Comparison of ENCODE assay signal across 17 mouse cellular contexts in genomic region chr10:25531335-25531734, GRCm38 (mm10). TPM values are rescaled to one million over a fixed set of nuclear protein-coding genes. Genes with fewer than 3 reads are reported as not detected.
"Had no signal": no experiment of that assay in that cellular context is flagged by ENCODE, and none has a peak within 500 bp of the region (broad histone marks: within the 10 kb centered on the region; RNA-seq: fewer than 3 reads in every experiment).

No protein-coding gene starts in this region.

- H3K27me3 ChIP-seq: limb, embryonic 15.5 days; liver, embryonic 12.5 days; lung, embryonic 15.5 days; neural tube, embryonic 13.5 days had no signal

- H3K36me3 ChIP-seq: limb, embryonic 15.5 days; liver, embryonic 12.5 days; lung, embryonic 15.5 days; midbrain, embryonic 10.5 days; neural tube, embryonic 13.5 days had no signal

- H3K9ac ChIP-seq: limb, embryonic 15.5 days; liver, embryonic 12.5 days; lung, embryonic 15.5 days; neural tube, embryonic 13.5 days had no signal

- DNase-seq: kidney, adult 8-10 months; kidney, postnatal 25 days; lung, postnatal 36 days; midbrain, embryonic 14.5 days; right cerebral cortex, adult 18-20 months; right cerebral cortex, postnatal 25 days; thymus, adult 18-20 months; thymus, postnatal 14 days had no signal

- H3K27ac ChIP-seq: left cerebral cortex, adult 2 months; limb, embryonic 15.5 days; liver, embryonic 12.5 days; lung, embryonic 15.5 days; midbrain, embryonic 10.5 days; neural tube, embryonic 13.5 days had no signal

- H3K9me3 ChIP-seq: limb, embryonic 15.5 days; liver, embryonic 12.5 days; lung, embryonic 15.5 days; midbrain, embryonic 10.5 days; neural tube, embryonic 13.5 days had no signal

- H3K4me3 ChIP-seq: left cerebral cortex, adult 2 months; limb, embryonic 15.5 days; liver, embryonic 12.5 days; lung, embryonic 15.5 days; midbrain, embryonic 10.5 days; myocyte; neural tube, embryonic 13.5 days had no signal

- ATAC-seq: liver, embryonic 12.5 days had no signal

- H3K4me1 ChIP-seq: liver, embryonic 12.5 days; midbrain, embryonic 10.5 days had no signal

- H3K4me2 ChIP-seq: limb, embryonic 15.5 days; liver, embryonic 12.5 days; lung, embryonic 15.5 days; neural tube, embryonic 13.5 days had no signal

RNA-seq across cellular contexts. Expression of gene Smlr1, which starts 4.7 kb away (rescaled TPM):
- polyA plus RNA-seq: limb, embryonic 11.5 days; limb, embryonic 15.5 days; lung, embryonic 15.5 days; midbrain, embryonic 10.5 days; midbrain, embryonic 14.5 days; neural tube, embryonic 13.5 days; stomach, embryonic 14.5 days had no signal
